Mouse (Mus musculus) MEL-GATA-1-ER (cell line): ENCODE data around the gene H2-M10.2.
"Not testable (repeated sequence)": the region's sequence is repeated elsewhere in the genome, so short reads cannot be mapped to it uniquely, and the experiment has no call there.

Experiments
- DNase-seq: peaks from one replicate; pipeline ENCODE4 v3.0.0-alpha.2; 2012; ENCODE audit warnings: low read depth; ENCODE audit errors: extremely low read depth

H2-M10.2 gene

GRCm38 (mm10) chr17:36252250-36252876, 33.9 kb downstream of the H2-M10.2 start:
- DNase-seq = no peak

- no peak for DNase-seq
These were observed 37.4 kb downstream of the H2-M10.2 start for GRCm38 (mm10) chr17:36248886-36249285.

GRCm38 (mm10) chr17:36245741-36246140, 40.5 kb downstream of the H2-M10.2 start:
- no peak for DNase-seq

- DNase-seq = no peak
These were observed 42.3 kb downstream of the H2-M10.2 start for GRCm38 (mm10) chr17:36244031-36244430.

GRCm38 (mm10) chr17:36240637-36241213, 45.6 kb downstream of the H2-M10.2 start:
- DNase-seq = no peak

GRCm38 (mm10) chr17:36237321-36237921, 48.9 kb downstream of the H2-M10.2 start:
- DNase-seq = no peak

- DNase-seq = not testable (repeated sequence)
These were observed 51.0 kb downstream of the H2-M10.2 start for GRCm38 (mm10) chr17:36235300-36235699.
